Mouse (Mus musculus) naive thymus-derived CD4-positive, alpha-beta T cell, adult 5 months (primary cell): Measurements from ENCODE around the gene Npm1. TPM values are rescaled to one million over a fixed set of nuclear protein-coding genes. Genes with fewer than 3 reads are reported as not detected.

ENCODE experiments used
- polyA plus RNA-seq: library from polyadenylated mRNA; unstranded; fragments of 100-300 nt; shearing (Covaris generic); gene quantifications from one replicate; pipeline ENCODE4 v1.2.1, GENCODE M21; 2017

The Npm1 gene
- polyA plus RNA-seq: 820 TPM

GRCm38 (mm10) chr11:33162998-33163506, at the start of gene Npm1:
TSS of gene Npm1 (minus strand) at chr11:33163206.

GRCm38 (mm10) chr11:33203383-33204328, 40.6 kb upstream of the Npm1 start, which contains the start of gene Tlx3:
TSS of gene Tlx3 (minus strand) at chr11:33203589.

GRCm38 (mm10) chr11:33147171-33147571, 15.8 kb downstream of the Npm1 start, which contains the start of gene Fgf18:
TSS of gene Fgf18 (minus strand) at chr11:33147400.

Other genes with a start within 250 kb of the Npm1 start
- not detected for gene Fgf18, start 15.8 kb downstream of the Npm1 start, polyA plus RNA-seq
- not detected for gene Tlx3, start 40.4 kb upstream of the Npm1 start, polyA plus RNA-seq
- gene Gm12117, start 113.5 kb upstream of the Npm1 start, polyA plus RNA-seq: not detected